Mouse (Mus musculus) C2C12 (cell line): ENCODE measurements around the gene Ntn1.

Experiments used
- CEBPB ChIP-seq: IDR thresholded peaks from one replicate; pipeline ENCODE4 v1.6.1; 2011; ENCODE audit warnings: low read depth, mild to moderate bottlenecking, control low read depth, moderate library complexity
- CTCF ChIP-seq: IDR thresholded peaks from one replicate; pipeline ENCODE4 v1.5.1; 2011; ENCODE audit not compliant: control insufficient read depth, insufficient read depth, insufficient read length
- MYOD1 ChIP-seq: IDR thresholded peaks from one replicate; pipeline ENCODE4 v1.6.1; 2011; ENCODE audit warnings: low read depth; ENCODE audit not compliant: control insufficient read depth, insufficient read length
- MYOG ChIP-seq: IDR thresholded peaks from one replicate; pipeline ENCODE4 v1.6.1; 2011; ENCODE audit not compliant: control insufficient read depth, insufficient read length; ENCODE audit errors: extremely low read depth

DNA sequence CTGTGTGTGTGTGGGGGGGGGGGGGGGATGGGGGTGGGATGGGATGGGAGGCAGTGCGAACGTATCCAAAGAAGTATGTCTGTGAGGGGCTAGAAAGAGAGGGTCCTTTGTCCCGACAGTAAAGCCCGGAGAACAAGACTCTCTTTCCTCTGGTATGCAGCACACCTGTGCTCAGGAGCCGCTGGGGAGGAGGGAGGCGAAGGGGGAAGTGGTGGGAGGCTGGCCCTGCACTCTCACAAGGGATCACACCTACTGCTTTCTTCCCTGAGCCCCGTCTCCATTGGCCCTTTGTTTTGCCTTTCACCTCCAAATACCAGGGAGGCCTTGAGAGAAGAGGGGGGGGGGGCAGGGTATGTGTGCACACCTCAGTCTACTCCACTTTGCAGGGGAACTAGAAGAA lies 123.7 kb downstream of the Ntn1 start:
- TF ChIP-seq CEBPB (no peak), CTCF (no peak), MYOG (no peak), MYOD1 (no peak)
